Mouse (Mus musculus): ENCODE data around the gene Tpcn2.

The Tpcn2 gene

DNA sequence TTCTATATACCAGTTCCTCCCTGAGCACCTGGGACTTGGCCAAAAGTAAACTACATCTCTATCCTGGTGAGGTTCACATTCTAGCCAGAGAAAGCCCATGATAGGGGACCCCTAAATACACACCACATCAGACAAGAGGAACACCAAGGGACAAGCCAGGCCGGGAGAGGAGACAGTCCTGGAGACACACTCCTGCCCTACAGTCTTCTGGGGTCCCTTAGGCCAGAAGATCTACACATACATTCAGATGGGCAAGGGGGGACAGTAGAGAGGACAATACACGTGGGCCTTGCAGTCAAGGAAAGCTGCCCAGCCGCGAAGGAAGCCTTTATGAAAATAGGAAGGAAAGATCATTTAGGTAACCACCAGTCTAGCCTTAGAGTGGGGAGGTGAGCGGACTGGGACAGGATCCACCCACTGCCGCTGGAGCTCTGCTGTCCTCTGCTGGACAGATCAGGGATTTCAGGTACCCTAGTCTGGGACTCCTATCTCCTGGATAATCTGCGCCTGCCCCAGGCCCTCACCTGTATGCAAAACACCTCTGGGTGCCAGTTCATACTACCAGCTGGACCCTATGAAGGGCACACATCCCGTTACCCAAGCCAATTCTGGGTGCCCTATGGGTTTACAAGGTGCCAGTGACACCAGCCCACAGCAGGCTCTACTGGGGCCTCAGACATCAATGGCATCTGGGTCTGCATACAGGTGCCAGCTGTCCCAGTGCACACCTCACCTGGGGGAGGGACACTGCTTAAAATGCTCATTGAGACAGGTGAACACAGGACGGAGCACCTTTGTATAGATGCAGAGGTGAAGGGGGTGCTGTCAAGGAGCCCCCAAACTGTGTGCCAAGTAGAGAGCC is 40.7 kb downstream of the Tpcn2 start:
- peak; percentile 67 for DNase-seq (ENCODE audit: low spot score)

DNA sequence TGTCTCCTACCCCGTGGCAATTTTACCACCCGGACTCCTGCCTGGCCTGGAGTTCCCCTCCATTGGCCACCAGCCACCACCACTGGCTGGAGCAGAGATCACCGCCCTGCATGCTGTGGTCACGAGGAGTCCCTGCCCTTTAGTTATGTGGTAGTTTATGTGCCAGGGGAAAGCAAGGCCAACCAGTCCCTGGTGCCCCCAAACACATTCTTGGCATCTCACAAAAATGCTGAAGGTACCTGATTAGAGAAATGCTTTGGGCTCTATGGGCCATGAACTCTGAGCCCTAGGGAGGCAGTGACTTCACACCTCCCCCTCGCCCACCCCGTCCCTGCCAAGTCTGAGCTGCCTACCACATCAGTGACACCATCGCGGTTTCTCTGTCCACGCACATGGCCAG is 41.8 kb downstream of the Tpcn2 start:
- no peak for DNase-seq (ENCODE audit: low spot score)

DNA sequence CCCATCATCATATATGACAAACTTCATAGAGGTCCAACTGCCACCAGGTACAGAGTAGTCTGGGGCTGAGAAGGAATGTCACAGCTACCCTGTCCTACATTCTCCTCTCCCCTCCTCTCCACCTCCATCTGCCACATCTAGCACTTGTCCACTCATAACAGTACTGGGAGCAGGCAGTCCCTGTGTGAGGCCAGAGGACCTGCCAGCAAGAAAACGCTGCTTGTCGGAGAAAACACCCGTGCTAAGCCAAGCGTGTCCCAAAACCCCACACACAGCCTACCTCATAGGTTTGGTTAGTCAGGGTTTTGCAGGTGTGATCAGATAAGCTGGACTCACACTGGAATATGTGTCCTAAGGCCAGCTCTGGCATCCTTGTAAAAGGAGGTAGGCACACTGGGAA is 42.9 kb downstream of the Tpcn2 start:
- no peak for DNase-seq (ENCODE audit: low spot score)

DNA sequence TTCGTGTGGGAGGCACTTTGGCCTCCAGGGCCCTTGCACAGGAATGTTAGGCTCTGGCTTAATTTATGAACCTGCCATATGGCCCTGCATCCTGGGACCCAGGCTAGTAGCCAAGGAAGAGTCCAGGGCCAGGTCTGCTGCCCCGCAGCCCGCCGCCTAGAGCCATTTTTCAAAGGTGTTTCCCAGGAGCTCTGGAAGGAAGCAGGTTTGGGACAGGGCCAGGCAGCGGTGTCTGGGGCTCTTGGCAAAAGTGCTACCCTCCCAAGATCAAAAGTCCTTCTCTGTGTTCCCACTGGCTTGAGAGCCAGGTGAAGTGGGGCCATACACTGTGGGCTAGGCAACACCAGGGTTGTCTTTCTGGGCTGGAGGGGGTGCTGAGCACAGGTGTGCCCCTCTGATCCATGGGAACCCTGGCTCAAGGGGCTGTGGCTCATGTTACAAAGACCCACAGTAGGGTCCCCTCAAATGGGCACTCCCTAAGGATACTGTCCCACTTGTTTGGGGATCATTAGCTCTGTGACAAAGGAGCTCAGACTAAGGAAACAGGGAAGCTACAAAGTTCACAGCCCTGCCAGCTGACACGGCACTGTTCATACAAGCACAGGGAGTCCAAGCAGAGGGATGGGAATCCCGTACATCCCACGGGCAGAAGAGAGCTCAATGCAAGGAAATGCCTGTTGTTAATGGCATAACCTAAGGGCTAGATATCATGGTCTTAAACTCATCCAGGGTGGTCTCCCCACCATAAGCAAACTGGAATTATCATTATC is 43.9 kb downstream of the Tpcn2 start:
- no peak for DNase-seq (ENCODE audit: low spot score)

GRCm38 (mm10) chr7:145239145-145239544 is 44.7 kb downstream of the Tpcn2 start:
- DNase-seq (ENCODE audit: low spot score), result no peak

- DNase-seq (ENCODE audit: low spot score), result no peak
Measured at GRCm38 (mm10) chr7:145234841-145235790, 48.7 kb downstream of the Tpcn2 start.

DNA sequence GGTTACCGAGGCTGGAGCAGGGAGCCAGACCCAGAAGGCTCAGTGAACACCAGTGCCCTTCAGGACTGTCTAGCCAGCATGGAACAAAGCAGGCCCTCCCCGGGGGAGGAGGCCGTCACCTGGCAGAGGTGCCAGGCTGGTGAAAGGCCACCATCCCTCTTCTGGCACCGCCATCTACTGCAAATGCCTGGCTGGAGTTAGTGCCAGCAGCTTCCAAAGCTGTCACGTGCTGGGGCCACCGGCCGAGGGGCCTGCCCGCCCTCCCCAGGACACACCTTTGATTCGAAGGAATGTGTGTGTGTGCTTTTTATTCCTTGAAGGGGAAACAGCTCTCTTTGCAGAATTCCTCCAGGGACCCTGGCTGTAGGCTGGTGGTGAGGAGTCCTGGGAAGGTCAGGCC is 52.2 kb downstream of the Tpcn2 start:
- DNase-seq (ENCODE audit: low spot score), result no peak

GRCm38 (mm10) chr7:145226641-145227040 is 57.2 kb downstream of the Tpcn2 start:
- no peak for DNase-seq (ENCODE audit: low spot score)

GRCm38 (mm10) chr7:145225626-145226025 is 58.2 kb downstream of the Tpcn2 start:
- DNase-seq (ENCODE audit: low spot score), result no peak

DNA sequence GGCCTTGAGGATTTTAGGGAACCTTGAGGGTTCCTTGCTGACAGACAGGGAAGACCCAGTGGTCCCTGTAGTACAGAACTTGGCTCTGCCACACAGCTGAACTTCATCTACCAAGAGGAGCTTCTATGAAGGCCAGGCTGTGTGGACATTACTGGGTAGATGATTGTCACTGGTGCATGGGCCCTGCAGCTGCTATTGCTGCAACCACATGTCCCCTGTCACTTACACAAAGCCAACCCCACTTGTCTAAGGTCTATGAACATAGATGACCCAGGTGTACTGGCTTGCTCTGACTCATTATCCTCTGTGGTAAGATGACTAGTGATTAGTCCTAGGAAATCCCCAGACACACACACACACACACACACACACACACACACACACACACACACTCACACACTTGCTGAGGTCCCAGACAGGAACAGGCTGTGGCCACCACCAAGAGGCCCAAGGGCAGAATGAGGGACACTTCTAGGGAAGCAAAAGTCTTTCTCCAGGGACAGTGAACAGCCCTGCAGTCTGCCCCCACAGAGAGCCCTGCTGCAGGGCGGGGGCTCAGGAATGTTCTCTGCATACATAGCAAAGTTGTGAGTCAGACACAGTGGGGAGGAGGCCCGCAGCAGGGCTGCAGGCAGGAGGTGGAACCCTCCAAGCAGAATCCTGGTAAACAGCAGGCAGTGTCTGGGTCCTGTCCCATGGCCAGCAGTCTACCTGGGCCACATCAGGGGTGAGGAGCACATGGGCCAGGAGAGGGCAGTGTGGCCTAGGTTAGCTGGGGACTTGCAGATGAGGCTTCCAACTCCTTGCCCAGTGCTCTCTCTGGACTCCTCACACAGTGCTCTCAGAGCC is 61.7 kb downstream of the Tpcn2 start:
- DNase-seq (ENCODE audit: low spot score), result peak; percentile 23

GRCm38 (mm10) chr7:145221346-145221745 is 62.5 kb downstream of the Tpcn2 start:
- no peak for DNase-seq (ENCODE audit: low spot score)

GRCm38 (mm10) chr7:145219420-145219831 is 64.4 kb downstream of the Tpcn2 start:
- no peak for DNase-seq (ENCODE audit: low spot score)

DNA sequence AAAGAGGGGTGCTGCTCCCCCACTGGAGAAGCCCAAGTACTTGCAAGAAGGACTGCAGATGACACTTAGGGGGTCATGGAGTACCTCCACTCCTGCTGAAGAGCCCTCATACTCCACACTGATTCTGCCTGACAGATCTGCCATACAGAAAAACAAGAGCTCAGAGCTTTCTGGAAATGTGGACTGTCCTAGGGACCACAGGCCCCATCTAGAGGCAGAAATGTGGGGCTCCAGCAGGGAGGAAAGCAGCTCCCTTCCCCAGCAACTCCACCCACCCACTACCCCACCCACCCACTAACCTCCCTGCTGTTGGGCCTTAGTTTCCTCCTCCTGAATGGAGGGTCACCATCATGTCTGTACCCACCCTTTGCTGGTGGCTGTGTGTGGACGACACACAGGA is 67.2 kb downstream of the Tpcn2 start:
- DNase-seq (ENCODE audit: low spot score), result no peak

- no peak for DNase-seq (ENCODE audit: low spot score)
Measured at GRCm38 (mm10) chr7:145215476-145215875, 68.3 kb downstream of the Tpcn2 start.

GRCm38 (mm10) chr7:145211680-145212659 is 71.8 kb downstream of the Tpcn2 start:
- DNase-seq (ENCODE audit: low spot score), result no peak

DNA sequence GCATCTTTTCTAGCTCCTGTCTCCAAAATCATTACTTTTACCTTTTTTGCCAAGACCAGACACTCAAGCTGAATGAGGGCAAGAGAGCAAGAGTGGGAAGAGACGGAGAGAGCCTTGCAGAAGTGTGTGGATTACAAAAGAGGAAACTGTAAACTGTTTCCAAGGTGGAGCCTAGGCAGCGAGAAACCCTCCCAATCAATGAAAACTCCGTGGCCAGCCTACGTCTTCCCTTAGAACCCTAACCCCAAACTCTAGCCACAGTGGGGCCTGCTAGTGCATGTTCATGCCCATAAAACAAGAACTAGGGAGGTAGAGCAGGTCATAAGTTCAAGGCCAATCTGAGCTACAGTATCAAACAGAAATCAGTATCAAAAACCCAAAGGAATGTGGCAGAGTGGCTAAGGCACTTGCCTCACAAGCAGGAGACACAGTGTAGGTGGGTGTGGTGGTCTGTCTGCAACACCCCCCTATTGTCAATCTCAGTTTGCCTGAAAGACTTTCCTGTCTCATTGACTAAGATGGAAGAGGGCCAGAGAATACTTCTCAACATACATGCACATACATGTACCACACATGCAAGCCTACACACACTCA is 73.2 kb downstream of the Tpcn2 start:
- no peak for DNase-seq (ENCODE audit: low spot score)

DNA sequence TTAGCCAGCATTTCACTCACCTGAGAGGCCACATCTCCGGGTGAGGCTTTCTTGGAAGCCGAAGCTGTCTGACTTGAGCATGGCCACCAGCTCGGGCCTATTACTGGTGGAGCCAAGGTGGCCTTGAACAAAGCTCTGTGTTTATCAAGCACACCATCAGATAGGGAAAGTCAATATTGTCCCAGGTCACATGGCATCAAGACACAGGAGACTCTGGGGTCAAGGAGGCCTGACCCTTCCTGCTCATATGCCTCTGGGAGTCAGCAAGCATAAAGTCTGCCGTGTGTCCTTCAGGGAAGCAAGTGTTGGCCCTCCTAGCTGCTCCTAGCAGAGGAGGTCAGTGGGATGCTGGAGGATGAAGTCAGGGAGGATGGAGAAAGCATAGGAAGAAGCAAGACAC is 75.8 kb downstream of the Tpcn2 start, which contains the start of gene 1810010D01Rik:
TSS of gene 1810010D01Rik (minus strand) at position 114 of the 400 bp plus-strand sequence.
- no peak for DNase-seq (ENCODE audit: low spot score)

- no peak for DNase-seq (ENCODE audit: low spot score)
Measured at GRCm38 (mm10) chr7:145206801-145207200, 77.0 kb downstream of the Tpcn2 start.

- no peak for DNase-seq (ENCODE audit: low spot score)
Measured at GRCm38 (mm10) chr7:145206056-145206610, 77.7 kb downstream of the Tpcn2 start.

Measured in urinary bladder, postnatal 10 days (tissue).